Mouse (Mus musculus) adrenal gland, postnatal 36 days (tissue): ENCODE measurements around the gene 1700123K08Rik. TPM values are rescaled to one million over a fixed set of nuclear protein-coding genes. Genes with fewer than 3 reads are reported as not detected.
A peak's percentile ranks its signal among the peaks of the same experiment; 100 is the strongest.
"Not testable (repeated sequence)": the region's sequence is repeated elsewhere in the genome, so short reads cannot be mapped to it uniquely, and the experiment has no call there.

Experiments used
- DNase-seq, 2 experiments: peaks; one replicate each; pipeline ENCODE4 v3.0.0; 2021; ENCODE audit warnings: mixed read lengths in 1 of 2
- long read RNA-seq, 2 experiments: library from polyadenylated mRNA; stranded (forward); transcript quantifications; one replicate each; pipeline ENCODE4 v2.0.0; 2021; ENCODE audit warnings: borderline sequencing depth in 2 of 2
- microRNA-seq: library from miRNA; unstranded; fragments of <30 nt; microRNA quantifications from one replicate; pipeline ENCODE4 v1.2.0, GENCODE M21; 2021
- total RNA-seq, 2 experiments: library from RNA; stranded (reverse); gene quantifications; 2 replicates each; pipeline ENCODE4 v1.2.3; 2021

1700123K08Rik gene
- not detected for total RNA-seq
- long read RNA-seq, experiment 1: 0 reads
- long read RNA-seq, experiment 2: 0 reads

DNA sequence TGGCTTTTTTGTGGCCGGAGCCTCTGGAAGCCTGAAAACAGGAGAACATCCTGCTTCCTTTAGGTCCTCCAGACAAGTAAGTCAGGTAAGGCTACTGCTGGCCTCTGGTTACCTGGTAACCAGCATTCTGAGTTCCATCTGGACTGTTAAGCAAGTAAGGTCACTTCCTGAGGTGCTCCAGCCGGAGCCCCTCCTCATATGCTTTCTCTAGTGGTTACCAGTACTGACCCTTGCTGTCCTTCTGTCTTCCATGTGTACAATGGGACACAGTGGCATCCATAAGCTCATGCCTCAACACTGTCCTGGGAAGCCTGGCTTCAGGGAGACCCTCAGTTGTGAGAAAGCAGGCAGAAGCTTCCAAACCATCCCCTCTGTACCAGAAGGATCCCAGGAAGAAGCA is at the start of gene 1700123K08Rik:
Gene 1700123K08Rik (minus strand): TSS at position 101 of the 400 bp plus-strand sequence.
- DNase-seq: not testable (repeated sequence)

DNA sequence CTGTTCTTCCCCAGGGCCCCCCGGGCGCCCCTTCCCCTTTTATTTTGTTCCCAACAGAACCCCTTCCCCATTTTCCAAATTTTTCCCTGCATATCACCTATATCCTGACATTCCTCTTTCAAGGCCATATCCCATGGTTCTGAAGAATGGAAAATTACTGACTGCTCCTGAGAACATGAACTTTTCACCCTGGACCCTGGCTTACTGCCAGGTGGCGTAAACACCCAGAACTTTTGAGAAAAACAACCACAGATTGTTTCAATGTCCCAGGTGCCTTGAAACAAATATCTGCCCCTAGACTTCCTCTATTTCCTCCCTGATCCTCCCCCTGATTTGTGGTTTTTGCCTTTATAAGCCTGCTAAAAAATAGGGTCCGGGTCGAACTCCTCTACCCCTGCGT is 22.9 kb upstream of the 1700123K08Rik start:
- no peak for DNase-seq

DNA sequence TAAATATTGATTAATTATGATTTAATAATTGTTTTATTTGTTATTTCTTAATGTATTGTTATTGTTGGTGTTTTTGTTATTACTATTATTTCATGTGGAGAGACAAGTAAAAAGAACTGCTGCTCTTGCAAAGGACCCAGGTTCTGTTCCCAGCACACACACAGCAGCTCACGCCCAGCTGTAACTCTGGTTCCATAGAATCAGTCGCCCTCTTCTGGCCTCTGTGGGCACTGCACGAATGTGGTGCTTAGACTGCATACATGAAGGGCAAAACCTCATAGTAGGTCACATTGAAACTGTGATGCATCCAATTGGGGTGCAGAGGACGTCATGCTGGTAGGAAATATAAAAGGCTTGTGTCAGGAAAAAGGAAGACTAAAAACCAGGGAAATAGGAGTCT is 7.1 kb upstream of the 1700123K08Rik start:
- peak; percentile 10 to 15 for DNase-seq

DNA sequence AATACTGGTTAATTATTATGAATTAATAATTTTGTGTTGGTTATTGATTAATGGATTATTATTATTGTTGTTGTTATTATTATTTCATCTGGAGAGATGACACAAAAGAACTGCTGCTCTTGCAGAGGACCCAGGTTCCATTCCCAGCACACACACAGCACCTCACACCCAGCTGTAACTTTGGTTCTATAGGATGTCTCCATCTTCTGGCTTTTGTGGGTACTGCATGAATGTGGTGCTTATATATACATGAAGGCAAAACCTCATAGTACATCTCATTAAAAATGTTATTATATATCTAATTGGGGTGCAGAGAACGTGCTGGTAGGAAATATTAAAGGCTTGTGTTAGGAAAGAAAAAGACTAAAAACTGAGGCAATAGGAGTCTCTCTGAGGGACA is 11.8 kb downstream of the 1700123K08Rik start:
- no peak for DNase-seq

DNA sequence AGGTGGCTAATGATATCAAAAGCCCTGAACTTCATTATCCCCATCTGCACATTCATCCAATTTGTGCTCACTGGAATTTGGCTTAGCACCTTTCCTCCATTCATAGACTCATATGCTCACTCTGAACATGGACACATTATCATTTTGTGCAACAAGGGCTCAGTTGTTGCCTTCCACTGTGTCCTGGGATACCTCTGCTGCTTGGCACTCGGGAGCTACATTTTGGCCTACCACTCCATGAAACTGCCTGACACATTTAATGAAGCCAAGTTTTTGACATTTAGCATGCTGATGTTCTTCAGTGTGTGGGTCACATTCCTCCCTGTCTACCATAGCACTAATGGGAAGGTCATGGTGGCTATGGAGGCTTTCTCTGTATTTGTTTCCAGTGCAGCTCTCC is 32.0 kb downstream of the 1700123K08Rik start:
- DNase-seq: no peak

Small RNA genes within 50 kb of the gene (microRNA-seq; reads per million reads assigned to microRNA genes)
- not detected for gene Gm24082

Other genes starting within 250 kb of the 1700123K08Rik start
- gene Pvrig, start 222.8 kb downstream of the 1700123K08Rik start, total RNA-seq: under 1 TPM in 1 of 2 experiments, not detected in 1; 0.36 TPM
- gene Zfp157, start 123.2 kb downstream of the 1700123K08Rik start, total RNA-seq: 1 to 10 TPM; 5.5 to 8.1 TPM
- 10 to 100 TPM; 18.7 to 20.8 TPM for gene Zfp68, start 55.0 kb upstream of the 1700123K08Rik start, total RNA-seq
- gene A430033K04Rik, start 58.1 kb upstream of the 1700123K08Rik start, total RNA-seq: 1 to 10 TPM; 4.0 to 4.1 TPM
- gene Fam20c, start 189.8 kb upstream of the 1700123K08Rik start, total RNA-seq: 10 to 100 TPM; 12.2 to 12.5 TPM